Mouse (Mus musculus) hindbrain, embryonic 11.5 days (tissue): ENCODE measurements around the gene Kctd15. TPM values are rescaled to one million over a fixed set of nuclear protein-coding genes. Genes with fewer than 3 reads are reported as not detected.

Experiments used
- ATAC-seq: fragments of 200-750 bp; cut with Nextera tagmentation; 2 replicates; pipeline ENCODE4 v1.8.0; 2017; ENCODE audit warnings: mild to moderate bottlenecking, moderate TSS enrichment, moderate library complexity; ENCODE audit not compliant: low FRiP score
- DNase-seq: peaks from one replicate; pipeline ENCODE4 v3.0.0-alpha.2; 2015; ENCODE audit warnings: low spot score
- H3K27ac ChIP-seq: fragments of 300-500 bp; sonication (generic); 2 replicates; pipeline ENCODE4 v1.5.1; 2014; ENCODE audit warnings: mild to moderate bottlenecking, low read depth, low read length
- H3K27me3 ChIP-seq: fragments of 300-500 bp; sonication (generic); 2 replicates; pipeline ENCODE4 v1.6.1; 2014; ENCODE audit warnings: mild to moderate bottlenecking, low read length, moderate library complexity, mixed read lengths; ENCODE audit not compliant: control insufficient read depth, insufficient read depth
- H3K36me3 ChIP-seq: fragments of 300-500 bp; sonication (generic); 2 replicates; pipeline ENCODE4 v1.6.1; 2014; ENCODE audit warnings: mild to moderate bottlenecking, low read length, moderate library complexity, mixed read lengths; ENCODE audit not compliant: control insufficient read depth, insufficient read depth
- H3K4me1 ChIP-seq: fragments of 300-500 bp; sonication (generic); replicated peaks from 2 replicates; pipeline ENCODE4 v1.6.1; 2014; ENCODE audit warnings: low read length, mixed read lengths; ENCODE audit not compliant: control insufficient read depth, insufficient read depth
- H3K4me2 ChIP-seq: fragments of 300-500 bp; sonication (generic); replicated peaks from 2 replicates; pipeline ENCODE4 v1.6.1; 2014; ENCODE audit warnings: mild to moderate bottlenecking, low read depth, low read length
- H3K4me3 ChIP-seq: fragments of 300-500 bp; sonication (generic); 2 replicates; pipeline ENCODE4 v1.5.1; 2014; ENCODE audit warnings: low read depth, low read length
- H3K9ac ChIP-seq: fragments of 300-500 bp; sonication (generic); 2 replicates; pipeline ENCODE4 v1.6.1; 2014; ENCODE audit warnings: low read depth, low read length
- H3K9me3 ChIP-seq: fragments of 300-500 bp; sonication (generic); 2 replicates; pipeline ENCODE4 v1.6.1; 2016; ENCODE audit warnings: low read length; ENCODE audit not compliant: control insufficient read depth
- WGBS: fragments of 180-500 bp; shearing (Covaris S2); extraction: QIAGEN DNeasy Blood & Tissue Kit; methylation state at CpG from one replicate; pipeline ENCODE4 v1.1.7; 2014; 5-methylcytosine and 5-hydroxymethylcytosine counted together
- polyA plus RNA-seq: library from polyadenylated mRNA; unstranded; fragments of >200 nt; fragmentation: Nextera tagmentation; extraction: Ambion mirVana; gene quantifications from 2 replicates; pipeline ENCODE4 v1.2.1, GENCODE M21; 2014

Kctd15 gene
- polyA plus RNA-seq, 1 experiment from 2014 or later, result 12.2 TPM

GRCm38 (mm10) chr7:34646144-34646795, 10.3 kb downstream of the Kctd15 start:
- ATAC-seq (no peak), DNase-seq (no peak)
- peaks cover 13% of the 10 kb centered on the region for H3K36me3 ChIP-seq
- H3K27me3 ChIP-seq, result no peaks in the 10 kb centered on the region
- 91% methylated on average over 12 of the region's 12 CpGs for WGBS
- H3K4me3 ChIP-seq, result no peak overlapping the region
- no peaks in the 10 kb centered on the region for H3K9me3 ChIP-seq
- no peak overlapping the region for H3K27ac ChIP-seq
- H3K4me2 ChIP-seq, result no peak overlapping the region
- H3K9ac ChIP-seq, result no peak overlapping the region
- no peaks in the 10 kb centered on the region for H3K4me1 ChIP-seq

GRCm38 (mm10) chr7:34645623-34646022, 10.9 kb downstream of the Kctd15 start:
- H3K9ac ChIP-seq, result no peak overlapping the region

GRCm38 (mm10) chr7:34644591-34644990, 11.9 kb downstream of the Kctd15 start:
- Histone ChIP-seq H3K4me1 (no peaks in the 10 kb centered on the region), H3K27me3 (no peaks in the 10 kb centered on the region), H3K9me3 (no peaks in the 10 kb centered on the region), H3K36me3 (peaks cover 14% of the 10 kb centered on the region), H3K4me2 (no peak overlapping the region), H3K9ac (no peak overlapping the region), H3K27ac (no peak overlapping the region), H3K4me3 (no peak overlapping the region)
- no peak for ATAC-seq
- WGBS, result 86% methylated on average over 18 of the region's 18 CpGs
- no peak for DNase-seq

More at GRCm38 (mm10) chr7:34645623-34646022, 10.9 kb downstream of the Kctd15 start:
- no peaks in the 10 kb centered on the region for H3K4me1 ChIP-seq
- no peak overlapping the region for H3K4me3 ChIP-seq
- H3K27ac ChIP-seq, result no peak overlapping the region
- no peaks in the 10 kb centered on the region for H3K27me3 ChIP-seq
- DNase-seq, result no peak
- no peak overlapping the region for H3K4me2 ChIP-seq
- H3K36me3 ChIP-seq, result peaks cover 13% of the 10 kb centered on the region
- no peak for ATAC-seq
- WGBS, result 94% methylated on average over 2 of the region's 2 CpGs
- H3K9me3 ChIP-seq, result no peaks in the 10 kb centered on the region

GRCm38 (mm10) chr7:34643329-34643728, 13.2 kb downstream of the Kctd15 start:
- peaks cover 10% of the 10 kb centered on the region for H3K36me3 ChIP-seq
- no peaks in the 10 kb centered on the region for H3K9me3 ChIP-seq
- no peak overlapping the region for H3K4me2 ChIP-seq
- no peak for ATAC-seq
- H3K9ac ChIP-seq, result no peak overlapping the region
- DNase-seq, result no peak
- H3K27me3 ChIP-seq, result no peaks in the 10 kb centered on the region
- H3K4me3 ChIP-seq, result no peak overlapping the region
- no peaks in the 10 kb centered on the region for H3K4me1 ChIP-seq
- 83% methylated on average over 6 of the region's 6 CpGs for WGBS
- no peak overlapping the region for H3K27ac ChIP-seq

- DNase-seq, result no peak
- 93% methylated on average over 13 of the region's 13 CpGs for WGBS
- no peaks in the 10 kb centered on the region for H3K4me1 ChIP-seq
- peaks cover 10% of the 10 kb centered on the region for H3K36me3 ChIP-seq
- H3K4me3 ChIP-seq, result no peak overlapping the region
- no peak overlapping the region for H3K9ac ChIP-seq
- no peaks in the 10 kb centered on the region for H3K27me3 ChIP-seq
- no peak for ATAC-seq
- no peak overlapping the region for H3K27ac ChIP-seq
- no peaks in the 10 kb centered on the region for H3K9me3 ChIP-seq
- no peak overlapping the region for H3K4me2 ChIP-seq
These were observed 14.6 kb downstream of the Kctd15 start for GRCm38 (mm10) chr7:34641968-34642367.

- H3K9ac ChIP-seq, result no peak overlapping the region
- 89% methylated on average over 11 of the region's 11 CpGs for WGBS
- H3K4me3 ChIP-seq, result no peak overlapping the region
- H3K9me3 ChIP-seq, result no peaks in the 10 kb centered on the region
- H3K4me2 ChIP-seq, result no peak overlapping the region
- no peak overlapping the region for H3K27ac ChIP-seq
- no peak for ATAC-seq
- peaks cover 6% of the 10 kb centered on the region; the same call in 1 of the 2 replicates for H3K36me3 ChIP-seq
- H3K4me1 ChIP-seq, result no peaks in the 10 kb centered on the region
- DNase-seq, result no peak
- no peaks in the 10 kb centered on the region for H3K27me3 ChIP-seq
These were observed 16.7 kb downstream of the Kctd15 start for GRCm38 (mm10) chr7:34639798-34640197.

- Histone ChIP-seq H3K4me3 (no peak overlapping the region), H3K9ac (no peak overlapping the region), H3K4me1 (no peaks in the 10 kb centered on the region), H3K4me2 (no peak overlapping the region), H3K27ac (no peak overlapping the region), H3K9me3 (no peaks in the 10 kb centered on the region), H3K27me3 (no peaks in the 10 kb centered on the region), H3K36me3 (peaks cover 2% of the 10 kb centered on the region; the same call in 1 of the 2 replicates)
- ATAC-seq (no peak), DNase-seq (no peak)
- WGBS, result 81% methylated on average over 4 of the region's 4 CpGs
These were observed 19.9 kb downstream of the Kctd15 start for GRCm38 (mm10) chr7:34636661-34637060.

GRCm38 (mm10) chr7:34632966-34633742, 23.4 kb downstream of the Kctd15 start:
- 86% methylated on average over 10 of the region's 10 CpGs for WGBS
- Histone ChIP-seq H3K27ac (no peak overlapping the region), H3K4me2 (no peak overlapping the region), H3K9ac (no peak overlapping the region), H3K9me3 (no peaks in the 10 kb centered on the region), H3K27me3 (no peaks in the 10 kb centered on the region), H3K36me3 (no peaks in the 10 kb centered on the region), H3K4me1 (peaks cover 9% of the 10 kb centered on the region), H3K4me3 (no peak overlapping the region)
- ATAC-seq (no peak), DNase-seq (no peak)
